Mouse (Mus musculus) CH12.LX (cell line): Measurements from ENCODE around the gene Mrpl55. TPM values are rescaled to one million over a fixed set of nuclear protein-coding genes. Genes with fewer than 3 reads are reported as not detected.

Experiments used
- DNase-seq: peaks from one replicate; pipeline ENCODE4 v3.0.0-alpha.2; 2013; ENCODE audit errors: extremely low read depth
- H3K27ac ChIP-seq: 2 replicates; pipeline ENCODE4 v1.5.1; 2012; ENCODE audit warnings: low read depth, mild to moderate bottlenecking, control low read depth, moderate library complexity; ENCODE audit not compliant: insufficient read depth
- H3K27me3 ChIP-seq: replicated peaks from 2 replicates; pipeline ENCODE3; 2012; ENCODE audit warnings: inconsistent platforms
- H3K36me3 ChIP-seq, 2 experiments: replicated peaks in 1 of 2; 2 replicates each; pipeline versions ENCODE3 to v1.6.1; 2012; ENCODE audit warnings: inconsistent platforms in 1 of 2, low read length in 1 of 2, mild to moderate bottlenecking in 1 of 2, mixed read lengths in 1 of 2, moderate library complexity in 1 of 2; ENCODE audit not compliant: control insufficient read depth in 1 of 2, insufficient read depth in 1 of 2
- H3K4me1 ChIP-seq, 2 experiments: 2 replicates each; pipeline ENCODE4 v1.6.1; 2012; ENCODE audit warnings: inconsistent platforms in 1 of 2, moderate library complexity in 1 of 2; ENCODE audit not compliant: insufficient read depth in 2 of 2, control insufficient read depth in 1 of 2
- H3K4me2 ChIP-seq: 2 replicates; pipeline ENCODE4 v1.6.1; 2012; ENCODE audit warnings: low read depth, mild to moderate bottlenecking, control low read depth; ENCODE audit not compliant: poor library complexity, insufficient read depth, severe bottlenecking
- H3K4me3 ChIP-seq, 3 experiments: fragments of 150-350 bp in 1 of 3; sonication (generic) in 1 of 3; replicated peaks in 1 of 3; 2 replicates each; pipeline versions ENCODE3 to v1.5.1; 2011 to 2012; ENCODE audit warnings: low read depth in 2 of 3, low read length in 2 of 3, mild to moderate bottlenecking in 2 of 3, moderate library complexity in 2 of 3, control low read depth in 1 of 3, improper control_type of control experiment in 1 of 3, inconsistent platforms in 1 of 3, mixed read lengths in 1 of 3; ENCODE audit not compliant: poor library complexity in 1 of 3
- H3K79me2 ChIP-seq: replicated peaks from 2 replicates; pipeline ENCODE4 v1.6.1; 2012; ENCODE audit warnings: mild to moderate bottlenecking, moderate library complexity; ENCODE audit not compliant: control insufficient read depth, poor library complexity, insufficient read depth, severe bottlenecking; ENCODE audit errors: extremely low read depth
- H3K9ac ChIP-seq: 2 replicates; pipeline ENCODE4 v1.6.1; 2012; ENCODE audit warnings: low read depth, mild to moderate bottlenecking, control low read depth, moderate library complexity; ENCODE audit not compliant: insufficient read depth
- H3K9me3 ChIP-seq: replicated peaks from 2 replicates; pipeline ENCODE3; 2012; ENCODE audit warnings: low read length, inconsistent platforms, mixed read lengths
- BHLHE40 ChIP-seq: IDR thresholded peaks from 2 replicates; pipeline ENCODE4 v1.6.1; 2011; ENCODE audit warnings: mild to moderate bottlenecking, low read depth, low read length, improper control_type of control experiment
- CHD1 ChIP-seq: IDR thresholded peaks from 2 replicates; pipeline ENCODE4 v1.6.1; 2012; ENCODE audit warnings: low read depth, low read length, improper control_type of control experiment, inconsistent platforms
- CTCF ChIP-seq, 2 experiments: IDR thresholded peaks in 1 of 2; conservative IDR thresholded peaks in 1 of 2; 2 replicates each; pipeline ENCODE4 v1.5.1; 2011 to 2012; ENCODE audit warnings: low read depth in 2 of 2, low read length in 2 of 2, improper control_type of control experiment in 1 of 2, inconsistent platforms in 1 of 2, mild to moderate bottlenecking in 1 of 2, moderate library complexity in 1 of 2
- ELF1 ChIP-seq: IDR thresholded peaks from 2 replicates; pipeline ENCODE4 v1.6.1; 2014; ENCODE audit warnings: low read depth, mild to moderate bottlenecking, inconsistent platforms, low read length, improper control_type of control experiment
- EP300 ChIP-seq: IDR thresholded peaks from 2 replicates; pipeline ENCODE4 v1.6.1; 2011; ENCODE audit warnings: low read length, improper control_type of control experiment
- GABPA ChIP-seq: IDR thresholded peaks from 2 replicates; pipeline ENCODE4 v1.6.1; 2012; ENCODE audit warnings: low read depth, low read length, improper control_type of control experiment, inconsistent platforms; ENCODE audit not compliant: insufficient replicate concordance
- HCFC1 ChIP-seq: IDR thresholded peaks from 2 replicates; pipeline ENCODE4 v1.6.1; 2012; ENCODE audit warnings: low read depth, mild to moderate bottlenecking, inconsistent platforms, low read length, improper control_type of control experiment
- IRF4 ChIP-seq: IDR thresholded peaks from 2 replicates; pipeline ENCODE4 v1.6.1; 2014; ENCODE audit warnings: low read depth, mild to moderate bottlenecking, inconsistent platforms, low read length, improper control_type of control experiment
- JUN ChIP-seq: IDR thresholded peaks from 2 replicates; pipeline ENCODE4 v1.6.1; 2011; ENCODE audit warnings: low read depth, mild to moderate bottlenecking, low read length, improper control_type of control experiment, moderate library complexity; ENCODE audit not compliant: insufficient read depth
- KAT2A ChIP-seq: IDR thresholded peaks from 2 replicates; pipeline ENCODE4 v1.6.1; 2012; ENCODE audit warnings: low read length, improper control_type of control experiment, inconsistent platforms; ENCODE audit not compliant: insufficient replicate concordance
- MAFK ChIP-seq: IDR thresholded peaks from 2 replicates; pipeline ENCODE4 v1.6.1; 2011; ENCODE audit warnings: low read length, improper control_type of control experiment; ENCODE audit not compliant: insufficient replicate concordance
- MAX ChIP-seq: IDR thresholded peaks from 2 replicates; pipeline ENCODE4 v1.6.1; 2011; ENCODE audit warnings: low read length, improper control_type of control experiment
- MAZ ChIP-seq: IDR thresholded peaks from 2 replicates; pipeline ENCODE4 v1.6.1; 2012; ENCODE audit warnings: low read depth, mild to moderate bottlenecking, inconsistent platforms, low read length, improper control_type of control experiment, moderate library complexity
- MXI1 ChIP-seq: IDR thresholded peaks from 2 replicates; pipeline ENCODE4 v1.6.1; 2011; ENCODE audit warnings: mild to moderate bottlenecking, low read depth, low read length, improper control_type of control experiment
- MYC ChIP-seq: IDR thresholded peaks from 2 replicates; pipeline ENCODE4 v1.6.1; 2011; ENCODE audit warnings: low read depth, mild to moderate bottlenecking, improper control_type of control experiment, low read length
- NELFE ChIP-seq: IDR thresholded peaks from 2 replicates; pipeline ENCODE4 v1.6.1; 2011; ENCODE audit warnings: low read depth, low read length, improper control_type of control experiment
- PAX5 ChIP-seq: IDR thresholded peaks from 2 replicates; pipeline ENCODE4 v1.6.1; 2012; ENCODE audit warnings: low read length, inconsistent platforms, mixed read lengths
- POLR2A ChIP-seq: IDR thresholded peaks from 2 replicates; pipeline ENCODE4 v1.6.1; 2011; ENCODE audit warnings: low read depth, mild to moderate bottlenecking, improper control_type of control experiment, low read length
- POLR2AphosphoS2 ChIP-seq: IDR thresholded peaks from 2 replicates; pipeline ENCODE4 v1.6.1; 2011; ENCODE audit warnings: low read depth, low read length, improper control_type of control experiment
- RAD21 ChIP-seq: IDR thresholded peaks from 2 replicates; pipeline ENCODE4 v1.6.1; 2011; ENCODE audit warnings: low read depth, mild to moderate bottlenecking, low read length, improper control_type of control experiment, moderate library complexity
- RCOR1 ChIP-seq: conservative IDR thresholded peaks from 2 replicates; pipeline ENCODE4 v1.6.1; 2012; ENCODE audit warnings: low read depth, mild to moderate bottlenecking, inconsistent platforms, low read length, improper control_type of control experiment
- SIN3A ChIP-seq: IDR thresholded peaks from 2 replicates; pipeline ENCODE4 v1.6.1; 2012; ENCODE audit warnings: low read length, improper control_type of control experiment, inconsistent platforms
- SMC3 ChIP-seq: IDR thresholded peaks from 2 replicates; pipeline ENCODE4 v1.6.1; 2011; ENCODE audit warnings: low read depth, low read length, improper control_type of control experiment
- TBP ChIP-seq: conservative IDR thresholded peaks from 2 replicates; pipeline ENCODE4 v1.6.1; 2011; ENCODE audit warnings: low read depth, low read length, improper control_type of control experiment
- TCF12 ChIP-seq: IDR thresholded peaks from 2 replicates; pipeline ENCODE4 v1.6.1; 2014; ENCODE audit warnings: low read depth, mild to moderate bottlenecking, inconsistent platforms, low read length, improper control_type of control experiment
- UBTF ChIP-seq: IDR thresholded peaks from 2 replicates; pipeline ENCODE4 v1.6.1; 2012; ENCODE audit warnings: low read depth, mild to moderate bottlenecking, inconsistent platforms, low read length, improper control_type of control experiment, moderate library complexity
- USF2 ChIP-seq: conservative IDR thresholded peaks from 2 replicates; pipeline ENCODE4 v1.6.1; 2011; ENCODE audit warnings: low read depth, low read length, improper control_type of control experiment
- ZC3H11A ChIP-seq: IDR thresholded peaks from 2 replicates; pipeline ENCODE4 v1.6.1; 2012; ENCODE audit warnings: low read depth, mild to moderate bottlenecking, inconsistent platforms, low read length, improper control_type of control experiment
- ZMIZ1 ChIP-seq: IDR thresholded peaks from 2 replicates; pipeline ENCODE4 v1.6.1; 2012; ENCODE audit warnings: low read depth, mild to moderate bottlenecking, inconsistent platforms, low read length, improper control_type of control experiment
- ZNF384 ChIP-seq: IDR thresholded peaks from 2 replicates; pipeline ENCODE4 v1.6.1; 2012; ENCODE audit warnings: low read depth, low read length, improper control_type of control experiment, inconsistent platforms
- dilution Hi-C: fragments of 300-500 bp; cut with MboI; formaldehyde crosslinking; loops from 2 replicates; pipeline ENCODE4 v1.14.3; 2020; ENCODE audit warnings: low sequenced_read_pairs; ENCODE audit not compliant: extremely low pct_unique_long_range_greater_than_20kb, extremely low pct_ligation_motif_present
- in situ Hi-C: fragments of 300-500 bp; cut with MboI; formaldehyde crosslinking; loops from 3 replicates; pipeline ENCODE4 v1.14.3; 2019; ENCODE audit warnings: low sequenced_read_pairs, low pct_ligation_motif_present, low pct_unique_long_range_greater_than_20kb, mixed read lengths
- polyA plus RNA-seq: library from polyadenylated mRNA; unstranded; fragments of >175 nt; gene quantifications from 2 replicates; pipeline ENCODE4 v1.2.1, GENCODE M21; 2012; ENCODE audit warnings: low read depth; ENCODE audit not compliant: insufficient read length
- total RNA-seq, 2 experiments: library from RNA; depleted of rRNA; stranded (reverse); fragments of 300-350 nt in 1 of 2; fragments of >200 nt in 1 of 2; gene quantifications; 2 replicates each; pipeline ENCODE4 v1.2.3; 2012 to 2014

The Mrpl55 gene
- total and polyA plus RNA-seq, 3 experiments, result 74.4 to 92.9 (median 88.2) TPM

- peaks cover 3 to 19% of the 10 kb centered on the region in 2 experiments; a peak in 2 of 4 replicates for H3K4me1 ChIP-seq
- H3K9ac ChIP-seq, result no peak overlapping the region
- TF ChIP-seq CHD1 (no peak), HCFC1 (no peak), CTCF (conservative IDR thresholded peaks at IDR 0.05 in 1 of 2, IDR thresholded peaks at IDR 0.05 in 1 of 2; ENCODE audit: low read depth in 2 of 2, low read length in 2 of 2) (peak in 1 of 2 experiments; percentile 41; a peak in 2 of 4 replicates), ELF1 (no peak), POLR2A (no peak), UBTF (no peak), RAD21 (peak; percentile 3), MAFK (no peak), TBP (no peak), TCF12 (no peak), POLR2AphosphoS2 (no peak)
- no peak overlapping the region for H3K27ac ChIP-seq
- in situ Hi-C loops (no loop called here), dilution Hi-C loops (no loop called here)
- no peak overlapping the region for H3K4me3 ChIP-seq
- H3K36me3 ChIP-seq, result no peaks in the 10 kb centered on the region
- no peak overlapping the region for H3K4me2 ChIP-seq
- peaks cover 2% of the 10 kb centered on the region for H3K79me2 ChIP-seq
- no peak for DNase-seq
- no peaks in the 10 kb centered on the region for H3K9me3 ChIP-seq
- H3K27me3 ChIP-seq, result peaks cover 14% of the 10 kb centered on the region
Measured at GRCm38 (mm10) chr11:59232797-59233196, 30.5 kb downstream of the Mrpl55 start.

GRCm38 (mm10) chr11:59238525-59239427 is 36.5 kb downstream of the Mrpl55 start:
- no peak overlapping the region for H3K9ac ChIP-seq
- H3K79me2 ChIP-seq, result no peaks in the 10 kb centered on the region
- in situ Hi-C loops, result no loop called here
- H3K27ac ChIP-seq, result no peak overlapping the region
- H3K4me2 ChIP-seq, result 0 out of 2 replicates have a peak overlapping the region, but pooled peaks have one; percentile 0
- peaks cover 0 to 12% of the 10 kb centered on the region in 2 experiments; a peak in 2 of 4 replicates for H3K4me1 ChIP-seq
- no peaks in the 10 kb centered on the region for H3K36me3 ChIP-seq
- peaks cover 69% of the 10 kb centered on the region for H3K27me3 ChIP-seq
- H3K9me3 ChIP-seq, result no peaks in the 10 kb centered on the region
- DNase-seq, result peak; percentile 39
- H3K4me3 ChIP-seq, result no peak overlapping the region
- dilution Hi-C loops, result no loop called here
- TF ChIP-seq MYC, result no peak
- no peak for TF ChIP-seq UBTF
- TF ChIP-seq HCFC1, result no peak
- TF ChIP-seq USF2, result peak; percentile 95
- no peak for TF ChIP-seq MAFK
- TF ChIP-seq PAX5, result no peak
- TF ChIP-seq CTCF (conservative IDR thresholded peaks at IDR 0.05 in 1 of 2, IDR thresholded peaks at IDR 0.05 in 1 of 2; ENCODE audit: low read depth in 2 of 2, low read length in 2 of 2), result peak in 1 of 2 experiments; percentile 87; a peak in 2 of 4 replicates
- TF ChIP-seq TCF12, result peak; percentile 23; the same call in 1 of the 2 replicates
- peak; percentile 88 for TF ChIP-seq MAX
- TF ChIP-seq JUN, result no peak
- TF ChIP-seq POLR2A, result no peak
- TF ChIP-seq ZMIZ1, result no peak
- TF ChIP-seq ZNF384, result no peak
- peak; percentile 89 for TF ChIP-seq BHLHE40
- TF ChIP-seq NELFE, result no peak
- no peak for TF ChIP-seq SIN3A
- TF ChIP-seq IRF4, result no peak
- TF ChIP-seq RAD21, result peak; percentile 76
- no peak for TF ChIP-seq KAT2A
- no peak for TF ChIP-seq RCOR1
- no peak for TF ChIP-seq EP300
- TF ChIP-seq MXI1, result no peak
- TF ChIP-seq TBP, result no peak
- TF ChIP-seq ZC3H11A, result no peak
- TF ChIP-seq MAZ, result no peak
- peak; percentile 61 for TF ChIP-seq SMC3
- TF ChIP-seq GABPA, result no peak
- TF ChIP-seq CHD1, result no peak
- no peak for TF ChIP-seq ELF1
